Mouse (Mus musculus) neural tube, embryonic 11.5 days (tissue): ENCODE measurements around the gene Npr2. TPM values are rescaled to one million over a fixed set of nuclear protein-coding genes. Genes with fewer than 3 reads are reported as not detected.

ENCODE experiments used
- ATAC-seq: fragments of 200-750 bp; cut with Nextera tagmentation; 2 replicates; pipeline ENCODE4 v1.8.0; 2017; ENCODE audit warnings: moderate number of reproducible peaks, mild to moderate bottlenecking, moderate TSS enrichment, moderate library complexity; ENCODE audit not compliant: insufficient read depth, low FRiP score, low TSS enrichment
- DNase-seq: peaks from one replicate; pipeline ENCODE4 v3.0.0-alpha.2; 2015; ENCODE audit warnings: low spot score
- H3K27ac ChIP-seq: fragments of 300-500 bp; sonication (generic); 2 replicates; pipeline ENCODE4 v1.5.1; 2014; ENCODE audit warnings: low read depth, mild to moderate bottlenecking, low read length
- H3K27me3 ChIP-seq: fragments of 300-500 bp; sonication (generic); 2 replicates; pipeline ENCODE4 v1.6.1; 2014; ENCODE audit warnings: mild to moderate bottlenecking, low read length, mixed read lengths; ENCODE audit not compliant: control insufficient read depth, insufficient read depth
- H3K36me3 ChIP-seq: fragments of 300-500 bp; sonication (generic); 2 replicates; pipeline ENCODE4 v1.6.1; 2014; ENCODE audit warnings: mild to moderate bottlenecking, low read length, moderate library complexity, mixed read lengths; ENCODE audit not compliant: control insufficient read depth, insufficient read depth
- H3K4me1 ChIP-seq: fragments of 300-500 bp; sonication (generic); 2 replicates; pipeline ENCODE4 v1.6.1; 2014; ENCODE audit warnings: low read length, mixed read lengths; ENCODE audit not compliant: control insufficient read depth, insufficient read depth
- H3K4me2 ChIP-seq: fragments of 300-500 bp; sonication (generic); 2 replicates; pipeline ENCODE4 v1.6.1; 2014; ENCODE audit warnings: low read depth, mild to moderate bottlenecking, moderate library complexity
- H3K4me3 ChIP-seq: fragments of 300-500 bp; sonication (generic); 2 replicates; pipeline ENCODE4 v1.5.1; 2014; ENCODE audit warnings: low read depth, low read length
- H3K9ac ChIP-seq: fragments of 300-500 bp; sonication (generic); 2 replicates; pipeline ENCODE4 v1.6.1; 2014; ENCODE audit warnings: mild to moderate bottlenecking, low read length
- H3K9me3 ChIP-seq: fragments of 300-500 bp; sonication (generic); 2 replicates; pipeline ENCODE4 v1.6.1; 2016; ENCODE audit warnings: low read length; ENCODE audit not compliant: control insufficient read depth
- WGBS: fragments of 180-500 bp; shearing (Covaris S2); extraction: QIAGEN DNeasy Blood & Tissue Kit; methylation state at CpG from one replicate; pipeline ENCODE4 v1.1.7; 2014; 5-methylcytosine and 5-hydroxymethylcytosine counted together
- microRNA-seq: library from miRNA; unstranded; fragments of <30 nt; microRNA quantifications from one replicate; pipeline ENCODE4, GENCODE M21; 2016
- polyA plus RNA-seq: library from polyadenylated mRNA; unstranded; fragments of >200 nt; fragmentation: Nextera tagmentation; extraction: Ambion mirVana; gene quantifications from 2 replicates; pipeline ENCODE4 v1.2.1, GENCODE M21; 2014

The Npr2 gene
- polyA plus RNA-seq, 1 experiment from 2014 or later: 37.4 TPM

DNA sequence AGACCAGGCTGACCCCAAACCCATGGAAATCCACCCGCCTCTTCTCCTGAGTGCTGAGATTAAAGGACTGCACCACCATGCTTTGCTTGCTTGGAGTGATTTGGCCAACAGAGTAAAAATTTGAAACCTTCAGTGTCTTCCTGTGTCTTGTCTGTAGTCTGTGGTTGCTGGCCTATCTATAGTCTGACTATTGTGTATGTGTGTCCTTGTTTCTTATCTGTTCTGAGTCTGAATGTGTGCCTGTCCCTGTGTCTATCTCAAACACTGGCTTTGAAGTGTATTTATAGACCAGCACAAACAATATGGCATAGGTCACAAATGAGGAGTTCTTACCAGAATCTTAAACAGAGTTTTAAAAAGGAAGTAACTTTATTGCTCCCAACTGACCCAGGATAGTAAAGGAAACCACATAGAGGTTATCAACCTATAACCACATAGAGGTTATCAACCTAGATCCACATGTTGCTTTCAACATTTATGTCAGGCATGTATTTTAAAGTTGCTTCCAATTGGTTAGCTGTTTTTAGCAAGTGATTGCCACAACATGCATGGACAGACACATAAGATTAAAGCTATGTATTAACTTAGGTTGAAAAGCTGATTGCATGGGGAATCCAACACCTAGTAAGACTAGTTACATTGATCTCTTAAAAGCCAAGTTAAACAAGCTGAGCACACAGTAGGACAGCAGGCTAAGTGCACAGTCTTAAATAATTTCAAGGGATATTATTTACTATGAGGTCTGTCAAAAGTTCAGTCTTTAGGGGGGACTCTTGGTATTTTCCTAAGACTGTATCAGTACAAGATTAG is 62.9 kb downstream of the Npr2 start:
- no peak overlapping the region for H3K9ac ChIP-seq
- H3K4me2 ChIP-seq: no peak overlapping the region
- H3K9me3 ChIP-seq: no peaks in the 10 kb centered on the region
- H3K4me1 ChIP-seq: no peaks in the 10 kb centered on the region
- H3K36me3 ChIP-seq: no peaks in the 10 kb centered on the region
- H3K4me3 ChIP-seq: no peak overlapping the region
- H3K27me3 ChIP-seq: no peaks in the 10 kb centered on the region
- no peak overlapping the region for H3K27ac ChIP-seq
- DNase-seq (no peak), ATAC-seq (no peak)
- WGBS: 81% methylated on average over 1 of the region's 1 CpGs

GRCm38 (mm10) chr4:43695249-43695671 is 63.5 kb downstream of the Npr2 start:
- no peak overlapping the region for H3K4me2 ChIP-seq
- H3K4me1 ChIP-seq: no peaks in the 10 kb centered on the region
- no peak overlapping the region for H3K4me3 ChIP-seq
- no peaks in the 10 kb centered on the region for H3K9me3 ChIP-seq
- 35% methylated on average over 9 of the region's 9 CpGs for WGBS
- ATAC-seq: no peak
- DNase-seq: no peak
- H3K36me3 ChIP-seq: no peaks in the 10 kb centered on the region
- no peak overlapping the region for H3K27ac ChIP-seq
- H3K27me3 ChIP-seq: no peaks in the 10 kb centered on the region
- no peak overlapping the region for H3K9ac ChIP-seq

DNA sequence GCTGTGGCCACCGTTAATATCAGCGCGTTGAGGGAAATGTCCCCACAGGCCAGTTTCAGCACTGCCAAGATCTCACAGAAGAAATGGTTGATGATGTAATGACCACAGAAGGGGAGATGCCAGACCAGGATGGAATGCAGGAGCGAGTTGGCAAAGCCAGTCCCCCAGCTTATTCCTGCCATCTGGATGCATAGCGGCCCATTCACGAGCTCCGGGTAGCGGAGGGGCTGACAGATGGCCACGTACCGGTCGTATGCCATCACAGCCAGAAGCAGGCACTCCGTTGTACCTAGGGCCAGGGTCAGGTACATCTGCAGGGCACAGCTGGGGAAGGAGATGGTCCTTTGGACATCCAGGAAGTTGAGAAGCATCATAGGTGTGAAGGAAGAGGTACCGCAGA is 64.8 kb downstream of the Npr2 start:
- Histone ChIP-seq H3K27me3 (no peaks in the 10 kb centered on the region), H3K4me3 (no peak overlapping the region), H3K36me3 (no peaks in the 10 kb centered on the region), H3K4me1 (no peaks in the 10 kb centered on the region), H3K4me2 (no peak overlapping the region), H3K9me3 (no peaks in the 10 kb centered on the region), H3K27ac (no peak overlapping the region), H3K9ac (no peak overlapping the region)
- no peak for ATAC-seq
- WGBS: 93% methylated on average over 13 of the region's 13 CpGs
- no peak for DNase-seq

GRCm38 (mm10) chr4:43700707-43701106 is 69.0 kb downstream of the Npr2 start, which contains the start of gene Olfr70:
Olfr70 (minus strand) TSS chr4:43700807.
- Histone ChIP-seq H3K4me3 (no peak within 1 kb of the TSS), H3K9ac (no peak within 1 kb of the TSS), H3K27me3 (no peaks in the 10 kb centered on the region), H3K4me2 (no peak within 1 kb of the TSS), H3K27ac (no peak within 1 kb of the TSS), H3K9me3 (no peaks in the 10 kb centered on the region), H3K4me1 (no peaks in the 10 kb centered on the region), H3K36me3 (no peaks in the 10 kb centered on the region)
- DNase-seq (no peak), ATAC-seq (no peak)
- WGBS: 94% methylated on average over 6 of the region's 6 CpGs

Small RNAs within 50 kb of the gene (microRNA-seq; reads per million reads assigned to microRNA genes)
- gene Gm25262: not detected

Other genes with a start within 250 kb of the Npr2 start
- gene Rusc2, start 250.0 kb upstream of the Npr2 start, polyA plus RNA-seq: 17.9 and 20.0 TPM in 2 replicates
- 0.20 TPM in 1 of 2 replicates, not detected in the other for gene Fam166b, start 202.8 kb upstream of the Npr2 start, polyA plus RNA-seq
- 8.6 and 9.5 TPM in 2 replicates for gene Tesk1, start 190.0 kb upstream of the Npr2 start, polyA plus RNA-seq
- 2.1 and 2.8 TPM in 2 replicates for gene Cd72, start 177.3 kb upstream of the Npr2 start, polyA plus RNA-seq
- not detected in 2 replicates for gene Sit1, start 148.2 kb upstream of the Npr2 start, polyA plus RNA-seq
- 46.6 and 55.9 TPM in 2 replicates for gene Ccdc107, start 139.0 kb upstream of the Npr2 start, polyA plus RNA-seq
- gene Arhgef39, start 132.2 kb upstream of the Npr2 start, polyA plus RNA-seq: 36.7 and 39.3 TPM in 2 replicates
- gene Car9, start 125.0 kb upstream of the Npr2 start, polyA plus RNA-seq: 0.23 and 0.44 TPM in 2 replicates
- 101 and 127 TPM in 2 replicates for gene Tpm2, start 108.2 kb upstream of the Npr2 start, polyA plus RNA-seq
- 56.0 and 62.5 TPM in 2 replicates for gene Creb3, start 69.6 kb upstream of the Npr2 start, polyA plus RNA-seq
- 42.1 and 48.8 TPM in 2 replicates for gene Tln1, start 69.2 kb upstream of the Npr2 start, polyA plus RNA-seq
- gene Rgp1, start 53.2 kb upstream of the Npr2 start, polyA plus RNA-seq: 26.5 and 32.1 TPM in 2 replicates
- 29.8 and 30.8 TPM in 2 replicates for gene Gba2, start 53.1 kb upstream of the Npr2 start, polyA plus RNA-seq
- 1.8 and 2.4 TPM in 2 replicates for gene Msmp, start 47.4 kb upstream of the Npr2 start, polyA plus RNA-seq
- 0.89 and 1.1 TPM in 2 replicates for gene Spag8, start 21.7 kb downstream of the Npr2 start, polyA plus RNA-seq
- gene Hint2, start 24.5 kb downstream of the Npr2 start, polyA plus RNA-seq: 63.8 and 65.4 TPM in 2 replicates
- 5.4 and 5.7 TPM in 2 replicates for gene Tmem8b, start 37.0 kb downstream of the Npr2 start, polyA plus RNA-seq
- 2.4 and 3.4 TPM in 2 replicates for gene Fam221b, start 37.2 kb downstream of the Npr2 start, polyA plus RNA-seq
- not detected in 2 replicates for gene Olfr70, start 68.9 kb downstream of the Npr2 start, polyA plus RNA-seq
- not detected in 2 replicates for gene Olfr71, start 78.3 kb downstream of the Npr2 start, polyA plus RNA-seq
- gene Hrct1, start 95.3 kb downstream of the Npr2 start, polyA plus RNA-seq: 0.22 TPM in 1 of 2 replicates, not detected in the other
- not detected in 2 replicates for gene Spaar, start 98.1 kb downstream of the Npr2 start, polyA plus RNA-seq
- gene Olfr159, start 139.1 kb downstream of the Npr2 start, polyA plus RNA-seq: not detected in 2 replicates
- not detected in 2 replicates for gene Olfr156, start 192.0 kb downstream of the Npr2 start, polyA plus RNA-seq
- gene Olfr157, start 208.3 kb downstream of the Npr2 start, polyA plus RNA-seq: not detected in 2 replicates
- not detected in 2 replicates for gene Olfr155, start 219.6 kb downstream of the Npr2 start, polyA plus RNA-seq
- 15.9 and 18.5 TPM in 2 replicates for gene Reck, start 243.6 kb downstream of the Npr2 start, polyA plus RNA-seq